Mouse (Mus musculus) kidney, postnatal 10 days (tissue): ENCODE measurements around the gene Nxpe3.
"Not testable (repeated sequence)": the region's sequence is repeated elsewhere in the genome, so short reads cannot be mapped to it uniquely, and the experiment has no call there.

Experiments used
- DNase-seq: peaks from one replicate; pipeline ENCODE4 v3.0.0; 2021; ENCODE audit warnings: mixed read lengths

Gene Nxpe3

GRCm38 (mm10) chr16:55889451-55889850, 5.6 kb downstream of the Nxpe3 start:
- no peak for DNase-seq

DNA sequence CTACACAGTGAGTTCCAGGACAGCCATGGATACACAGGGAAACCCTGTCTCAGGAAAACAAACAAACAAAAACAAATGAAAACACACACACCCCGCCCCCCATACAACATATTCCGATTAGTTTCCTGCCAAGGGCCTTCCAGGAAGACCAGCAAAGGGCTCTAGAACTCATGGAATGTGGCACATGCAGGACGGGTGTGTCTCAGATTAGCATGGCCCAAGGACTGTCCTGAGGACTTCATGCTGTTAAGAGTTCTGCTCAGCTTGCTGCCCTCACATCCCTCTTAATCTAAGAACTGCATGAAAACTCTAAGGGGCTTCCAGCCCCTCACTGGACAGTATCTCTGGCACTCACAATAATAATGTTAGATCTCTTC, 6.5 kb downstream of the Nxpe3 start:
- DNase-seq, result no peak

DNA sequence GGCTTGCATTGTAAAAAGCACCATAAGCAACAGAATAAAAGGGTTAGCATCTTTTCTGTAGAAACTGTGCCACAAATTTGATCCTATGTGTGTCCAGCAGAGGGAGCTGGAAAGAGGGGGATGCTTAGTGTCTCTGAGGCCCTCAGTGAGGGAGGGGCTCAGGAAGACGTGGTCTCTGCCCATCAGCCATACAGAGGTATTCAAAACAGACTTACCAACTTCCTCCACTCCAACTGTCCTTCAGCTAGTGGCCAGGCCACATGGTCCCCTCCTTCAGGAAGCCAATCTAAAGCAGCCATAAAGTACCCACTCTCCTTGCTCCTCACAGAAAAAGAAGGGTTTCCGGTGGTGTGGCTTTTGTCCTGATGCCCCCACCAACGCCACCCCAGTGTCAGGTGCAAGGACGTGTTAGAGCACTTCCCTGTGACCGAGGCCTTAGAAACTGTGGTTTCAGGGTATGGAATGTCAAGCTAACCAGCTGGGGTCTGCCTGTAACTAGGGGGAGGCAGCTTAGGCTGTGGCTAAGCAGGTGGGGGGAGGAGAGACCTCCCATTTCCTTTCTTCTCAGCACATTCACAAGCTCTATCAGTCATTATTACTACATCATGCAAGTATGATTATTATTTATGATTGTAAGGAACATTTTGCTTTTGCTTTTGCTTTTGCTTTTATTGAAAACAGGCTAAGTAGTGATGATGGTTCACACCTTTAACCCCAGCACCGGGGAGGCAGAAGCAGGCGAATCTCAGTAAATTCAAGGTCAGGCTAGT, 7.1 kb downstream of the Nxpe3 start:
- DNase-seq, result no peak

- no peak for DNase-seq
Measured at GRCm38 (mm10) chr16:55884246-55884645, 10.8 kb downstream of the Nxpe3 start.

- DNase-seq, result no peak
Measured at GRCm38 (mm10) chr16:55876025-55876424, 19.1 kb downstream of the Nxpe3 start.

DNA sequence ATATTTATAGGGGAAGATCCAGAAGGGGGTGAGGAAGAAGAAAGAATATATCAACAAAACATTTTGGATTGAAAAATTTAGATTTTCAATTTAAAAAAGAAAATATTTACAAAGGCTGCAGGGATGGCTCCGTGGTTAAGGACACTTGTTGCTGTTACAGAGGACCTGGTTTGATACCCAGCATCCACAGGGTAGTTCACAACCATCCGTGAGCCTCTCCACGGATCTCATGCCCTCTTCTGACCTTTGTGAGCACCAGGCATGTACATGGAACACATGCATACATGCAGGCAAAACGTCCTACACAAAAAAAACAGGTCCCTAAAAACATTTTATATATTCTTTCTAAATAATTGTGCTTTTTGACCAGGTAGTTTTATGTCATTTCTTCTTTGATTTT, 31.3 kb downstream of the Nxpe3 start:
- DNase-seq, result no peak

DNA sequence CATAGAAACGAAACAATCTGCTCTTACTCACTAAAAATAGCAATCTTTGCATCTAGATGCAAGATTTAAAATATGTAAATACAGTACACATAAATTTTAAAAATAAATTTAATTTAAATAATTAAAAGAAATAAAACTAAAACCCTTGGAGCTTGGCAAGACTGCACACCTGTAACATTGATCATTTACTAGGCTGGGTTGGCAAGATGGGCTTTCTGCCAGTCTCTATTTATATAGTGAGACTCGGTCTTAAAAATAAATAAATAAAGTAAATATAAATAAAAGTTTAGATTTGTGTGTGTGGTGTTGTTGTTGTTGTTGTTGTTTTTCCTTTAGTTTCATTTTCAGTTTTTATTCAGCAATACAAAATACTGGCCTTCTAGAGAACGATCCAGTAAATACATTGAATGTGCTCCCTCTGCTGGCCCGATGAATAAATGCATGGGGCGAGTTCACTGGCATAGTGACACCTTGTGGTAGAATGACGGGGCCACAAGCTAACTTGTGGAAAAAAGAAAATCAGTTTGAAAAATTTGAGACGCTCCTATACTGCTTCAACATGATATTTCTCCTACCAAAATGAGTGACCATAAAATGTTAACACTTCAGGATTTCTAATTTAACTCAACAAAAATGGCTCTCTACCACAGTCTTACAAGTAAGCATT, 31.8 kb downstream of the Nxpe3 start:
- DNase-seq, result peak; percentile 84

- DNase-seq, result no peak
Measured at GRCm38 (mm10) chr16:55861104-55861503, 34.0 kb downstream of the Nxpe3 start.

DNA sequence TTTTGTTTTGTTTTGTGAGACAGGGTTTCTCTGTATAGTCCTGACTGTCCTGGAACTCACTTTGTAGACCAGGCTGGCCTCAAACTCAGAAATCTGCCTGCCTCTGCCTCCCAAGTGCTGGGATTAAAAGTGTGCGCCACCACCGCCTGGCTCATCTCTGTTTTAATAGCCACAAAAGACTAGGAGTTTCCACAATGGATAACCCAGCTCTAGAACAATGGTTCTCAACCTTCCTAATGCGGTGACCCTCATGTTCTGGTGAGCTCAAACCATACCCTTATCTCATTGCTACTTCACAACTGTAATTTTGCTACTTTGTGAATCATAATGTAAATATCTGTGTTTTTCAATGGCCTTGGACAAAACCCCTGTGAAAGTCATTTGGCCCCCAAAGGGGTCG, 35.7 kb downstream of the Nxpe3 start:
- not testable (repeated sequence) for DNase-seq

DNA sequence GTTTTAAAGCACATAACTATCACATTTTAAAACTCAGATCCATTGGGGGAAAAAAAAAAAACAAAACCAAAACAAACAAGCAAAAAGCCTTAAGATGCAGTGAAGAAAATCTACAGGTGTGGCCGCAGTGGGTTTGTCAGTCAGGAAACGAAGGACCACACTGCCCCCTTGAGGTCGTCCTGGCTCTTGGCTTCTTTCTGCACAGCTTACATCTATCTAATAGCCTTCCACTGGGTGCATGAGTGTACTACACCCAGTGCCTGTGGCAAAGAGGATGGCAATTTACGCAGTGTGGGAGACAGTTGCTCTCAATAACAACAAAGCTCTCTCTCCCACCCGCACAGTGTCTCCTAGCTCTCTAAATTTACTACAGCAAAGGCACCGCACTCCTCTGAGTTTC, 36.6 kb downstream of the Nxpe3 start:
- DNase-seq, result peak; percentile 83

- peak; percentile 90 for DNase-seq
Measured at GRCm38 (mm10) chr16:55852943-55853727, 42.0 kb downstream of the Nxpe3 start.

GRCm38 (mm10) chr16:55852515-55852914, 42.6 kb downstream of the Nxpe3 start:
- DNase-seq, result no peak

DNA sequence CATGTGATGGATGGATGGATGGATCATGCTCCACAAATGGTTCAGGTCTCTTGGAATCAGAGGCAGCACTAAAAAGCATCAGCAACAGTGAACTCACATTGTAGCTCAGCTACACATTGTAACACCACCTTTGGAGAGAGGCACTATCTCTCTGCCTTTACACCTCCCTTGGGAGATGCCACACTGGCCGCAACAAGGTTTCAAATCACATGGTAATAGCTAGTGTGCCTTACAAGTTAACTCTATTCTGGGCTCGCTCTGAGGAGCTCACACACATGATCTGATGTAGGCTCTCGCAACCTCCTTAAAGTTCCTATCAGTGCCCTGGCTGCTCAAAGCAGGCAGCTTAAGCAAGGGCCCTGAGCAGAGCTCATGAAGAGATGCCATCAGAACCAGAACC, 44.6 kb downstream of the Nxpe3 start:
- DNase-seq, result no peak

GRCm38 (mm10) chr16:55847679-55848078, 47.4 kb downstream of the Nxpe3 start:
- DNase-seq, result no peak

- DNase-seq, result no peak
Measured at GRCm38 (mm10) chr16:55844847-55845246, 50.2 kb downstream of the Nxpe3 start.

DNA sequence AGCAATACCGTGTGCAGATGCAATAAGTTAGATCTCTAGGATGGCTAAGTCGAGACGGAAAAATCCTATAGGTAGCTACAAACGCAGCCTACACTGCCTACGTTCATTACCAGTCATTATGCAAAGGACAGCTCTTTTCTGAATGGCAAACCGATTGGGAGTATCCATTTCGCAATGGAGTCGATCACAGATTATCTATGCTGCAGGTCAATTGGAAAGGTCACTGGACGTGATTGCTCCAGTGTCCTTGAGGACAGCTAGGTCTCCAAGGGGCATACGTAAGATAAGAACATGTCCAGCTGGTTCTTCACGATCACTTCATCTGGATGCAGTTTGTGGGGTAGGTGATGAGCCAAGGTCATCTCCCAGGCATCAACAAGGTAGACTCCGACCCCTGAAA, 51.2 kb downstream of the Nxpe3 start:
- no peak for DNase-seq

DNA sequence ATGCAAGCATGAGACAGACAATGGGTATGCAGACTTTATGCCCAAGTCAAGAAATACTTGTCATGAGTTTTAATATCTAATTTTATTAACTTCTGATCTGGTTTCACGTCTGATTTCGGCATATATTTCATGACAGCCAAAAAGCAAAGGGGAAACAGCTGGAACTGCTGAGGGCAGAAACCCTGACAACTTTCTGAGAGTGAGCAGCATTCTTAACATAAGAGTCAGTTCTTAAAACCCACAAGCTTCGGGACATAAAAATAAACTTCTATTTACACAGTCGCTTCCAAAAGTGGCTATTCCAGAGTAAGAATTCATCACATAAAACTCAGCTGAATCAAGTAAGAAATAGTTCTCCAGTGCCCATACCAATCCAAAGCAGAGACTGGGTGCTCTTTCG, 52.0 kb downstream of the Nxpe3 start:
- DNase-seq, result no peak

DNA sequence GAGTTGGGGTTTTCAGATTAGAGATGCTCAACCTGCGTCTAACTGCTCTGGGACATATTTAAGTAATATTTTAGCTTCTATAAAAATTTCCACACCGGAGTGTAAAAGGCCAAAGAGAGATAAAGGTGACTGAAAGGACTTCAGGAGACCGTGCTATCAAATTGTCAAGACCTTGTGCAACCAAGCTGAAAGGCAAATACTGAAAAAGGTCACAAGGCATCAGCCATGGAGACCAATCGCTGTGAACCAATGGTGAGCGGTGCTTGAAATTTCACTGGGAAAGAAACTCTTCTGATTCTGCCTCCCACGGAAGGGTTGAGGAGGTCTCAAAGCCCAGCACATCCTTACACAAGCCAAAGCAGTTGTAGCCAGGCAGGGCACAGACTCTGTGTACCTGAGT, 53.6 kb downstream of the Nxpe3 start:
- DNase-seq, result no peak

GRCm38 (mm10) chr16:55838510-55839474, 56.3 kb downstream of the Nxpe3 start, which contains the start of gene Nfkbiz:
Nfkbiz (minus strand) TSS chr16:55838899.
- DNase-seq, result peak; percentile 93

GRCm38 (mm10) chr16:55838129-55838509, 57.0 kb downstream of the Nxpe3 start:
- no peak for DNase-seq

- not testable (repeated sequence) for DNase-seq
Measured at GRCm38 (mm10) chr16:55837653-55838052, 57.4 kb downstream of the Nxpe3 start.

DNA sequence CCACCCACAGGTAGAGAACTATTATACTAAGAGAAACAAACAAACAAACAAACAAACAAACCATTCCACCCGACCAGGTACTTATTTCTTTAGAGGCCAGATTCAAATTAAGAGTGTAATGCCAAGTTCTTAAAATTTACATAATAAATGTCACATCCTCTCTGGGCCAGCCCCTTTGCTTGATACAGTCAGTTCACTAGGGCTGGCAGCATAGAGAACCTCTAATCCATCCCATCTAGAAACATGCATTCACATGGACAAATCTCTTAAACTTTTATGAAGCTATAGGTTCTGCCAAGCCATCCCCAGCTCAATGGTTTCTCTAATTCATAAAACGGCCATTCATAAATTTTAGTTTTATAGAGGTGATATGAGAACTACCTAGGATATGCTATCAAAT, 57.9 kb downstream of the Nxpe3 start:
- no peak for DNase-seq

- no peak for DNase-seq
Measured at GRCm38 (mm10) chr16:55835798-55836197, 59.3 kb downstream of the Nxpe3 start.
